Mouse (Mus musculus) neural tube, embryonic 15.5 days (tissue): ENCODE data around the gene Celf2. TPM values are rescaled to one million over a fixed set of nuclear protein-coding genes. Genes with fewer than 3 reads are reported as not detected.

Experiments
- ATAC-seq: fragments of 200-750 bp; cut with Nextera tagmentation; 2 replicates; pipeline ENCODE4 v1.8.0; 2017; ENCODE audit warnings: mild to moderate bottlenecking, moderate TSS enrichment, moderate library complexity; ENCODE audit not compliant: low FRiP score
- H3K27ac ChIP-seq: fragments of 300-500 bp; sonication (generic); replicated peaks from 2 replicates; pipeline ENCODE4 v1.5.1; 2015; ENCODE audit warnings: mild to moderate bottlenecking, inconsistent platforms
- H3K27me3 ChIP-seq: fragments of 300-500 bp; sonication (generic); replicated peaks from 2 replicates; pipeline ENCODE4 v1.6.1; 2015; ENCODE audit warnings: inconsistent platforms
- H3K36me3 ChIP-seq: fragments of 300-500 bp; sonication (generic); 2 replicates; pipeline ENCODE4 v1.6.1; 2015; ENCODE audit warnings: inconsistent platforms
- H3K4me1 ChIP-seq: fragments of 300-500 bp; sonication (generic); 2 replicates; pipeline ENCODE4 v1.6.1; 2015; ENCODE audit warnings: inconsistent platforms
- H3K4me2 ChIP-seq: fragments of 300-500 bp; sonication (generic); 2 replicates; pipeline ENCODE4 v1.6.1; 2015; ENCODE audit warnings: inconsistent platforms, mild to moderate bottlenecking, moderate library complexity
- H3K4me3 ChIP-seq: fragments of 300-500 bp; sonication (generic); replicated peaks from 2 replicates; pipeline ENCODE4 v1.5.1; 2015; ENCODE audit warnings: mild to moderate bottlenecking, inconsistent platforms
- H3K9ac ChIP-seq: fragments of 300-500 bp; sonication (generic); replicated peaks from 2 replicates; pipeline ENCODE4 v1.6.1; 2015; ENCODE audit warnings: mild to moderate bottlenecking, inconsistent platforms
- H3K9me3 ChIP-seq: fragments of 300-500 bp; sonication (generic); replicated peaks from 2 replicates; pipeline ENCODE4 v1.6.1; 2016; ENCODE audit warnings: inconsistent platforms
- WGBS: fragments of 180-500 bp; shearing (Covaris S2); methylation state at CpG from one replicate; pipeline ENCODE4 v1.1.7; 2015; ENCODE audit warnings: mixed read lengths; 5-methylcytosine and 5-hydroxymethylcytosine counted together
- polyA plus RNA-seq: library from polyadenylated mRNA; unstranded; fragments of >200 nt; fragmentation: Nextera tagmentation; extraction: Ambion mirVana; gene quantifications from 2 replicates; pipeline ENCODE4 v1.2.1, GENCODE M21; 2015

The Celf2 gene
- polyA plus RNA-seq, 1 experiment from 2014 or later, result 120 TPM

DNA sequence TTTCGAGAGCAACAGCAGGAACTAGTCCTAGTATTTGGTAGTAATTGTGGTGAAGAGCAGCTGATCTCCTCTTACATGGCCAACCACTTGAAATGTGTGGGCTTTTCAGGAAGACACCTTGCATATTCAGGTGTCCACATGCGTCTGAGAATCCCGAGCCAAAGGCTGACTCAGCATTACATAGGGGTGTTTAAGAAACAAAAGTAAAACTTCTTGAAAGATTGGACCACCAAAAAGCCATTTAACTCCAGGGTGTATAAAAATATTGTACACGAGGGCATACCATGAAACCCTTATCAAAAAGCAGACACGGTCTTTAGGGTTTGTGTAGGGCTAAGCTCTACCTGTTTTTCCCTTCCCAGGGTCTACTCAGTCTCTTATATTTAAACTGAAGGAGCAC, 965.7 kb downstream of the Celf2 start:
- no peak overlapping the region for H3K27ac ChIP-seq
- no peak for ATAC-seq
- H3K4me3 ChIP-seq, result no peak overlapping the region
- H3K27me3 ChIP-seq, result no peaks in the 10 kb centered on the region
- H3K9ac ChIP-seq, result no peak overlapping the region
- no peaks in the 10 kb centered on the region for H3K9me3 ChIP-seq
- no peak overlapping the region for H3K4me2 ChIP-seq
- peaks cover 19% of the 10 kb centered on the region for H3K4me1 ChIP-seq
- peaks cover 3% of the 10 kb centered on the region; the same call in 1 of the 2 replicates for H3K36me3 ChIP-seq
- 90% methylated on average over 5 of the region's 5 CpGs for WGBS

DNA sequence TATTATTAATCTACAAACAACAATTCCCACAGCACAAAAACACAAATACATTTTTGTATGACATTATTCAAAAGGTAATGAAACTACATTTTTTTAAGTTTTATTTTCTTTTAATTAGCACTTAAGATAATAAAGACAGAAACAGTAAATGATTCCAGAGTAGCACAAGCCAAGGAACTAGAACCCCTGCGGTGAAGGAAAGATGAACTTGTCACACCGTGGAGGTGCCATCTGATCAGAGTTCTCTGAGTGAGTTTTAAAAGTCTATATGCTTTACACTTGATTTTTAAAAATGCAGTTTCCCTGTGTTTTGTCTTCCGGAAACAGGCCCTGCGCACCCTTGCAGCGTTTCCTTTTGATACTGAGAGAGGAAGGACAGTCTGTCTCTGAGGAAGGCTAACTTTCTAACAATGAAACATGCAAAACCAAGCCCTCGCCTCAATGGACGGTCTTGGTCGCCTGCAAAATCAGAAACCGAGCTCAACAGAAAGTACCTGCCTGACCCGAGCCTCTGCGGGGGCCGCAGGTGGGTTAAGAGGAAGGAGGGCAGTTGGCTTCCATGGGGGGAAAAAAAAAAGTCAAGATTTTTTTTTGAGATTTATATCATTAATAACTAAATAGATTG, 966.7 kb downstream of the Celf2 start:
- Histone ChIP-seq H3K9me3 (no peaks in the 10 kb centered on the region), H3K4me3 (no peak overlapping the region), H3K36me3 (peaks cover 3% of the 10 kb centered on the region; the same call in 1 of the 2 replicates), H3K9ac (no peak overlapping the region), H3K4me1 (peaks cover 17% of the 10 kb centered on the region), H3K27me3 (no peaks in the 10 kb centered on the region), H3K27ac (no peak overlapping the region), H3K4me2 (no peak overlapping the region)
- WGBS, result 86% methylated on average over 12 of the region's 12 CpGs
- no peak for ATAC-seq

DNA sequence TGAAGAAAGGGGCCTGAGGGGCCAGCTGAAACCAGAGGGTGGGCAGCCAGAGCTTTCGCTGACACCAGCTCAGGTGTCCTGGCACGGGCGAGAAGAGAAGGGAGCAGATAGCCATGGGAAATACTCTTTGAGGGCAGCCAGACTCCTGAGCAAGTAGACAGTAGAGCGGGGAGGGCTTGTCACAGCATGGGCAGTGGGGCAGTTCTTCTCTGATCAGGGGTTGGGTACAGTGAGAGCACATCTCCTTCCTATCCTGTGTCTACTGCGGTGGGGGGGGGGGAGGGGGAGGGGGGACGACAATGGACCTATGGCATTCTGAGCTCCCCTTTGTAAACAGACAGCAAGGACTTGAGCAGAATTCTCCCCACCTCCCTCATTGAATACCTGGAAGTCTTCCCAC, 968.5 kb downstream of the Celf2 start:
- no peaks in the 10 kb centered on the region for H3K9me3 ChIP-seq
- H3K4me3 ChIP-seq, result no peak overlapping the region
- no peak overlapping the region for H3K27ac ChIP-seq
- peaks cover 3% of the 10 kb centered on the region; the same call in 1 of the 2 replicates for H3K36me3 ChIP-seq
- H3K27me3 ChIP-seq, result no peaks in the 10 kb centered on the region
- ATAC-seq, result 0 out of 2 replicates have a peak, but pooled peaks have one; percentile 20
- H3K4me2 ChIP-seq, result no peak overlapping the region
- no peak overlapping the region for H3K9ac ChIP-seq
- H3K4me1 ChIP-seq, result peaks cover 7% of the 10 kb centered on the region; the same call in 1 of the 2 replicates
- 83% methylated on average over 6 of the region's 6 CpGs for WGBS

DNA sequence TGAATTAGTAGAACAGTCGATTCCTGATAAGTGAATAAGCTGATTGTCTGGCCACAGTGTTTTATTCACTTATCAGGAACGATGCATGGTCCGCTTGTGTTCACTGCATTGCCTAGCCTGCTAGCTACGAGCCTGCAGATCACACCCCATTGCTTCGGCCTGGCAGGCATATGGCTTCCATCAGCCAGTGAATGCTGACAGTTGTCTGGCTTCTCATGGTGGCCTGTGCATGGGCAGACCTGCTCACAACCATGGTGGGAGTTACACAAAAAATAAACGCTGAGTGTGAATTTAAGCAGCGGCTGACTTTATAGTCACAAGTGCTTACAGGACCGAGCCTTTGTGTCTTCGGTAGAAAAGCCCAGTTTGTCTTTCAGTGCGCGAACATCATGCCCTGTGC, 969.3 kb downstream of the Celf2 start:
- no peak overlapping the region; the same call in 1 of the 2 replicates for H3K27ac ChIP-seq

DNA sequence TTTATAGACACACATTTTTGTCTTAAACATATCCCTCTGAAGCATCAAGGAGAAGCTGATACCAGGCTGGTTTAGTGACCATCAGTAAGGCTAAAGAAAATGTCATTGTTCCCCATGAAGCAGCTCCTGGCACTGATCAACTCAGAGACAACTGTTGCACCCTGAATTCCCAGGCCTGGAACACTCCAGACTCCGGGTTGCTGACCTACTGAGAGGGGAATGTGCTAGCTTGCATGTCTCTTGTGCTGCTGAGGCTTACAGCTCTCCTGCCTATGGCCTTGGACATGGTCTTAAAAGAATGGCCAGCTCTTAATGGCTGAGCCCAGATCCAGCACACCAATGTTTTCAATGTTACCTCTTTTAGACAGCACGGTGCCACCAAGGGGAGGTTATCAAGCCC, 970.9 kb downstream of the Celf2 start:
- 90% methylated on average over 2 of the region's 2 CpGs for WGBS
- no peaks in the 10 kb centered on the region for H3K27me3 ChIP-seq
- H3K36me3 ChIP-seq, result peaks cover 3% of the 10 kb centered on the region; the same call in 1 of the 2 replicates
- no peaks in the 10 kb centered on the region for H3K4me1 ChIP-seq
- no peak overlapping the region for H3K27ac ChIP-seq
- H3K9ac ChIP-seq, result no peak overlapping the region
- H3K9me3 ChIP-seq, result no peaks in the 10 kb centered on the region
- ATAC-seq, result no peak
- H3K4me3 ChIP-seq, result no peak overlapping the region
- H3K4me2 ChIP-seq, result no peak overlapping the region

More for the DNA sequence above, 969.3 kb downstream of the Celf2 start:
- no peaks in the 10 kb centered on the region for H3K27me3 ChIP-seq
- H3K4me3 ChIP-seq, result no peak overlapping the region
- no peak for ATAC-seq
- peaks cover 3% of the 10 kb centered on the region; the same call in 1 of the 2 replicates for H3K36me3 ChIP-seq
- WGBS, result 73% methylated on average over 11 of the region's 11 CpGs
- no peak overlapping the region for H3K4me2 ChIP-seq
- H3K9ac ChIP-seq, result no peak overlapping the region
- no peaks in the 10 kb centered on the region for H3K9me3 ChIP-seq
- H3K4me1 ChIP-seq, result no peaks in the 10 kb centered on the region

DNA sequence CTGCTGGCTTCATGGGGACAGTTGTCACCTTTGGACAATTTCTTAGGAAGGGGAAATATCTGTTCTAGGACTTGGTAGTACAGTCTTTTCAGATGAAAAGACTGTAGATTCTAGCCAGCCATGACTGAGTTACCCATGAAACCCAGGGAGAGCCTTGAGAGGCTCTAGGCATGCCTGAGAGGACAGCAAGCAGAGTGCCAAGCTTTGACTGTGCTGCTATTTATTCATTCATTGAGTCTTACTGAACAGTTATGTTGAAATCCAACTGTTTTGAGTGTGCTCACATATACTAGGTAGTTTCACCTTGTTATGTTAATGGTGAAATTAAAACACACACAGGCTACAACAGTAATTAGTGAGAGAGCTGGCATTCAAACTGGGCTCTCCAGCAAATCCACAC, 971.3 kb downstream of the Celf2 start:
- no peaks in the 10 kb centered on the region for H3K9me3 ChIP-seq
- H3K4me2 ChIP-seq, result no peak overlapping the region
- no peak overlapping the region for H3K27ac ChIP-seq
- H3K9ac ChIP-seq, result no peak overlapping the region
- H3K36me3 ChIP-seq, result peaks cover 3% of the 10 kb centered on the region; the same call in 1 of the 2 replicates
- no peaks in the 10 kb centered on the region for H3K27me3 ChIP-seq
- H3K4me3 ChIP-seq, result no peak overlapping the region
- 0 out of 2 replicates have a peak, but pooled peaks have one; percentile 12 for ATAC-seq
- no peaks in the 10 kb centered on the region for H3K4me1 ChIP-seq

DNA sequence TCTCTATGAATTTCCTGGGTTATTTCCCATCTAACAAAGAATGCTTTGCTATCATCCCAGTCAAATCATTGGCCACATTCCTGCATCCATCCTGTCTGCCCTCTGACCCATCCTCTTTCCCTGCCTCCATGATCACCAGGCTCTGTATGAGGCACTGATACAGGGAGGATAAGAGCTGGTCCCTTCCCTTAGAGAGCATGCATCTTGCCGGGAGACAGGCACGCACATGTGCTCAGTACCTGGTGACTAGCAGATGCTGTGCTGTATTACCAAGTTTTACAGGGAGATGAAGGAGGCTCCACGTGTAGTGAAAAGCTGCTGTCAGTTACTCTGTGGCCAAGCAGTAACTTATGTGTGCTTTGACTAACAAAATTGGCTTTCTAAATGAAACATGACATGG, 972.0 kb downstream of the Celf2 start:
- H3K36me3 ChIP-seq, result peaks cover 3% of the 10 kb centered on the region; the same call in 1 of the 2 replicates
- 0 out of 2 replicates have a peak overlapping the region, but pooled peaks have one; percentile 4 for H3K27ac ChIP-seq
- H3K27me3 ChIP-seq, result no peaks in the 10 kb centered on the region
- H3K4me2 ChIP-seq, result no peak overlapping the region
- no peaks in the 10 kb centered on the region for H3K4me1 ChIP-seq
- H3K4me3 ChIP-seq, result no peak overlapping the region
- no peaks in the 10 kb centered on the region for H3K9me3 ChIP-seq
- no peak overlapping the region for H3K9ac ChIP-seq
- no peak for ATAC-seq
- WGBS, result 68% methylated on average over 3 of the region's 3 CpGs

DNA sequence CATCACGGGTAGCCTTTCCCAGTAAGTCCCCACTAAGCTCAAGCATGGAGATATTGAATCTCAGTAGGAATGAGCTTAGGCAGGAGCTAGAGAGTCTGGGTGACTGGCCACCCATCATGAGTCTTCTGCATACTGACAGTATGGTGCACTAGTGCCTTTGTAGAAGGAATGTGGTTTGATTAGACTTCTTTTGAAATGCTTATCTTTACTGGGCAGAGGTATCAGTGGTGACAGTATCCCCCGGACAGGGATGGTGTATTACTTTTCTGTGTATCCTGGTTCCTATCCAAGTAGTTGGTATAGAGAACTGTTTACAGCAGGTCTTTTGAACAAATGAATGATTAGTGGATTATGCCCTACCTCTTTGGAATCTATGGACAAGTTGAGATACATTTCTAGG, 973.0 kb downstream of the Celf2 start:
- no peaks in the 10 kb centered on the region for H3K9me3 ChIP-seq
- no peak overlapping the region for H3K4me2 ChIP-seq
- no peak for ATAC-seq
- no peak overlapping the region for H3K4me3 ChIP-seq
- WGBS, result 86% methylated on average over 2 of the region's 2 CpGs
- no peak overlapping the region for H3K27ac ChIP-seq
- H3K27me3 ChIP-seq, result no peaks in the 10 kb centered on the region
- no peak overlapping the region for H3K9ac ChIP-seq
- peaks cover 3% of the 10 kb centered on the region; the same call in 1 of the 2 replicates for H3K36me3 ChIP-seq
- H3K4me1 ChIP-seq, result no peaks in the 10 kb centered on the region

DNA sequence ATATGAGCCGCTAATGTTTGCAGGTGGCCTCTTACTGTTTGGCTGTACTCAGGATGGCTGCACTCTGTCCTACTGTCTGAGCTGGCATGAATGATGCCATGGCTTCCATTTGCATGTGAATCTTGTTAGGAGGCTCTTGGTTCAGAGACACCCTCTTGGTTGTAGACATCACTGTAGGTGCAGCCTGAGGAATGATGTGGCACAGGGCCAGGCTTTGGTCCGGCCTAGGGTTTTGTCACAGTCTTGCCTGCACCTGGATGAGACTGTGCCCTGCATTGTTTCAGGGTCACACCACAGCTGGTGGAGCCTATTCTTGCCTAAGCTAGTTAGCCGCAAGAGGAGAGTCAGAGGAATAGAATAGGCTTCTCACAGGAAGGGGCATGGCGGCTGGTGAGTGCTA, 977.0 kb downstream of the Celf2 start:
- Histone ChIP-seq H3K9ac (no peak overlapping the region), H3K4me3 (no peak overlapping the region), H3K9me3 (no peaks in the 10 kb centered on the region), H3K27ac (no peak overlapping the region), H3K4me2 (no peak overlapping the region), H3K4me1 (no peaks in the 10 kb centered on the region), H3K36me3 (no peaks in the 10 kb centered on the region), H3K27me3 (no peaks in the 10 kb centered on the region)
- WGBS, result 67% methylated on average over 4 of the region's 4 CpGs
- ATAC-seq, result no peak

DNA sequence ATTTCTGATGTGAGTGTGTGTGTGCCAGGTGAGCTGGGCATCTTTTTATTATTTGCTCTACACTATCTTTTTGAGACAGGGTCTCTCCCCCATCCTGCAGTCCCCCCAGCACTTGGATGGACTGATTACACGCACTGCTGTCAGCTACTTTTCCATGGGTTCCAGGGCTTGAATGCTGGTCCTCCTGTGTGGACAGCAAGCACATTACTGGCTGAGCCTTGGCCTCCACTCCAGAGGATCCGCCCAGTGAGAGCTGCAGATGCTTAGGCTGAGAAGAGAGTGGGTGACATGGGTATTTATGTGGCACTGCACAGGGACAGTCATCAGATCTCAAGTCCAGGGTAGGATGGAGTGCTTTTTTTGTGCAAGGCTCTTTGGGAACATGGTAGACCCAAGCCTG, 981.3 kb downstream of the Celf2 start:
- no peak for ATAC-seq

DNA sequence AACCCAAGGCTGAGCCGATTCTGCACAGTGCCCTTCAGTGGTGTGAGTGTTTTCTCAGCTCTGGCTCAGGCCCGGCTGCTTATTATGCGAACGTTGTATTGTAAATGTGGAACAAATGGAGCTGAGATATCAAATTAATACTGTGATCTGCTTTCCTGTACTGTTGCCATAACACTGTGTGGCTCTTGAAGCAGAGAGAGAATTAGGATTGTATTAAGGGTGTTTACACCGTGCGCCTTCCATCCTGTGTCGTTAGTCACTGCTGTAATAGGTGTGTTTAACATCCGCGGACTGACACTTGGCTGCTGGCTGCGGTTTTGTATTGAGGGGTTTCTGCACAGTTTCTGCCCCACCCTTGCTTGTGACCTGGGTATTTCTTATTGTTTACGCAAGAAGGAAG, 982.5 kb downstream of the Celf2 start:
- Histone ChIP-seq H3K4me3 (no peak overlapping the region), H3K9ac (no peak overlapping the region), H3K4me2 (no peak overlapping the region), H3K27me3 (no peaks in the 10 kb centered on the region), H3K4me1 (no peaks in the 10 kb centered on the region), H3K27ac (no peak overlapping the region), H3K36me3 (no peaks in the 10 kb centered on the region), H3K9me3 (no peaks in the 10 kb centered on the region)
- WGBS, result 71% methylated on average over 11 of the region's 11 CpGs
- ATAC-seq, result peak; percentile 36; the same call in 1 of the 2 replicates

More for the DNA sequence above, 981.3 kb downstream of the Celf2 start:
- no peak overlapping the region for H3K4me2 ChIP-seq
- no peaks in the 10 kb centered on the region for H3K27me3 ChIP-seq
- no peak overlapping the region for H3K9ac ChIP-seq
- WGBS, result 94% methylated on average over 2 of the region's 2 CpGs
- H3K4me3 ChIP-seq, result no peak overlapping the region
- H3K9me3 ChIP-seq, result no peaks in the 10 kb centered on the region
- no peaks in the 10 kb centered on the region for H3K4me1 ChIP-seq
- H3K27ac ChIP-seq, result no peak overlapping the region
- no peaks in the 10 kb centered on the region for H3K36me3 ChIP-seq

DNA sequence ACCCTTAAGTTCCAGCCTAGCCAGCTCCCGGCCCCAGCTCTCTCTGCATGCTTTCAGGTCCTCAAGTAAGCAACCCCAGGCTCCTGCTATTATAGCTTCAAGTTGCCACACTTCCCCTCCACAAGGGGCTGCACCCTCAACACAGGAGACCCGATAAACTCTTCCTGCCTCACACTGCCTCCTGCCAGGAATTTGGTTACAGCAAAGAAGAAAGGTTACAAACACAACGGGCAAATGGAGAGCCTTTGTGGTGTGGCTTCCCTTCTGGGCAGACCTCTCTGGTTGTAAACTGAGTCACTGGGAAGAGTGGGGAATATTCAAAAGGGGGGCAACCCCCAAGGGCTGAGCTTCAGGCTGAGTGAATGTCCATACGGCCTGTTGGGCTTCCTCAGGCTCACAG, 983.1 kb downstream of the Celf2 start:
- H3K9ac ChIP-seq, result no peak overlapping the region
- H3K27ac ChIP-seq, result no peak overlapping the region
- no peak for ATAC-seq
- H3K36me3 ChIP-seq, result no peaks in the 10 kb centered on the region
- WGBS, result 57% methylated on average over 4 of the region's 4 CpGs
- H3K4me2 ChIP-seq, result no peak overlapping the region
- H3K4me3 ChIP-seq, result no peak overlapping the region
- H3K27me3 ChIP-seq, result no peaks in the 10 kb centered on the region
- H3K4me1 ChIP-seq, result no peaks in the 10 kb centered on the region
- no peaks in the 10 kb centered on the region for H3K9me3 ChIP-seq
